Mouse (Mus musculus) lung, embryonic 14.5 days (tissue): ENCODE data around the gene Mtmr10. TPM values are rescaled to one million over a fixed set of nuclear protein-coding genes. Genes with fewer than 3 reads are reported as not detected.

Experiments
- ATAC-seq: fragments of 200-750 bp; cut with Nextera tagmentation; 2 replicates; pipeline ENCODE4 v1.8.0; 2017; ENCODE audit warnings: mild to moderate bottlenecking, moderate TSS enrichment, moderate library complexity; ENCODE audit not compliant: insufficient read depth
- DNase-seq: peaks from one replicate; pipeline ENCODE4 v3.0.0-alpha.2; 2015
- H3K27ac ChIP-seq: fragments of 300-500 bp; sonication (generic); 2 replicates; pipeline ENCODE4 v1.5.1; 2014; ENCODE audit warnings: low read depth, mild to moderate bottlenecking, moderate library complexity
- H3K27me3 ChIP-seq: fragments of 300-500 bp; sonication (generic); 2 replicates; pipeline ENCODE4 v1.6.1; 2014; ENCODE audit warnings: low read length, control low read depth; ENCODE audit not compliant: insufficient read depth
- H3K36me3 ChIP-seq: fragments of 300-500 bp; sonication (generic); 2 replicates; pipeline ENCODE4 v1.6.1; 2014; ENCODE audit warnings: control low read depth; ENCODE audit not compliant: insufficient read depth
- H3K4me1 ChIP-seq: fragments of 300-500 bp; sonication (generic); 2 replicates; pipeline ENCODE4 v1.6.1; 2014; ENCODE audit warnings: antibody characterized with exemption, control low read depth; ENCODE audit not compliant: insufficient read depth
- H3K4me2 ChIP-seq: fragments of 300-500 bp; sonication (generic); 2 replicates; pipeline ENCODE4 v1.6.1; 2014; ENCODE audit warnings: mild to moderate bottlenecking
- H3K4me3 ChIP-seq: fragments of 300-500 bp; sonication (generic); 2 replicates; pipeline ENCODE4 v1.5.1; 2014; ENCODE audit warnings: low read depth, low read length
- H3K9ac ChIP-seq: fragments of 300-500 bp; sonication (generic); 2 replicates; pipeline ENCODE4 v1.6.1; 2014
- H3K9me3 ChIP-seq: fragments of 300-500 bp; sonication (generic); 2 replicates; pipeline ENCODE4 v1.6.1; 2016; ENCODE audit warnings: low read depth, low read length, control low read depth
- CTCF ChIP-seq: IDR thresholded peaks from 2 replicates; pipeline ENCODE4 v1.5.1; 2016; ENCODE audit warnings: antibody characterized with exemption, low read depth
- WGBS: fragments of 180-500 bp; shearing (Covaris S2); extraction: QIAGEN DNeasy Blood & Tissue Kit; methylation state at CpG from one replicate; pipeline ENCODE4 v1.1.7; 2014; 5-methylcytosine and 5-hydroxymethylcytosine counted together
- microRNA-seq: library from miRNA; unstranded; fragments of <30 nt; microRNA quantifications from one replicate; pipeline ENCODE4, GENCODE M21; 2016; ENCODE audit warnings: borderline number of aligned reads
- polyA plus RNA-seq: library from polyadenylated mRNA; unstranded; fragments of >200 nt; fragmentation: Nextera tagmentation; extraction: Ambion mirVana; gene quantifications from 2 replicates; pipeline ENCODE4 v1.2.1, GENCODE M21; 2014

The Mtmr10 gene
- polyA plus RNA-seq, 1 experiment from 2014 or later = 12.9 TPM

DNA sequence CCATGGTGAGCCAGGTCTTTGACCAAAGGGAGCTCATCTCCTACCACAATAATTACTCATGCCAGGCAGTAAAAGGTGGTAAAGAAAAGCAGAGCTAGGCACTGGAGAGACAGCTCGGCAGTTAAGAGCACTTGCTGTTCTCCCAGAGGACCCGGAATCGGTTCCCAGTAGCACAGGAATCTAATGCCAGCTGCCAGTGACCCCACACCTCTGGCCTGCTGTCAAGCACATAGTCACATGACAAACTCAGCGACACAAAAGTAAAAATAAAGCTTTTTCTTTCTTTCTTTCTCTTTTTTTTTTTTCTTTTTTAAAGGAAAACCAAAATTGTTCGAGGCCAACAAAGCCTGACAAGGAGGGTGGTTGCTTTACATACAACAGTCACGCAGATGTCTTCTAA is 82.4 kb downstream of the Mtmr10 start:
- Histone ChIP-seq H3K4me3 (no peak overlapping the region), H3K9ac (no peak overlapping the region), H3K4me1 (no peaks in the 10 kb centered on the region), H3K36me3 (peaks cover 34% of the 10 kb centered on the region), H3K27me3 (no peaks in the 10 kb centered on the region), H3K4me2 (no peak overlapping the region), H3K9me3 (no peaks in the 10 kb centered on the region), H3K27ac (no peak overlapping the region)
- no peak for ATAC-seq
- WGBS = 81% methylated on average over 6 of the region's 6 CpGs
- no peak for TF ChIP-seq CTCF
- DNase-seq = no peak

DNA sequence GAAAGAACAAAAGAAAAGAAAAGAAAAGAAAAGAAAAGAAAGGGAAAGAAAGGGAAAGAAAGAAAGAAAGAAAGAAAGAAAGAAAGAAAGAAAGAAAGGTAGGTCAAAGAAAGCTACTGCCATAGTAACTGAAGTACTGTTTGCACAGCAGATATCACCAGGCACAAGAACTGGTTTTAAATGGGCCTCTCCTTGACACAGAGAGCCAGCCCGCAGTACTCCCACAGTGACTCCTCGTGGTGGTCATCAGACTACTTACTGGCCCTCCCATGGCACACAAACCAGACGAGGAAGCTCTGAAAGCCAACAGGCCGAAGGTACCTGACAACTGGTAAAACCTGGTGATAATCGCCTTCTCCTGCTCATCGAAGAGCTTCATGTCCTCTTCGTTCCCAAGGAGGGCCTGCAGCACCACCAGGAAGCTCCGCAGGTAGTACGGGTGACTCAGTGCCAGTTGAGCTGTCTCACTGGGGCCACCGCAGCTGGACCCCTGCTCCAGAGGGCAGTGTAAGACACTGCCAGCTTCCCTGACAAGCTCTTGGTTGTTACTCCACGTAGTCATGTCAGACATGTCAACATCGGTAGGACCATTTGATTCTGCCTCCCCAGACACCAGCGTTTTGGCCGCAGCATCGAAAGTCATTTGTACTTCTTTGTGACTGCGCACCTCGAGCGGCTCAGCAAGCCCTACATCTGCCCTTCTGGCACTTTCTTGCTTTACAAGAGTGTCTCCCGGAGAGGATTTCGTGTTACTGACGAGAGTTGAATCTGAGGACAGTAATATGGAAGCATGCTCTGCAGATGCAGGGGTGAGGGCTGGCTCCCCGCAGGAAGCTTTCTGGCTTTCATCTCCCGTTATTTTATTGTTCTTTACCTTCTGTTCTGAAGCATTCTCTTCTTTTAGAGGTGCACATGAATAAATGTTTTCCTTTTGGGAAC is 84.8 kb downstream of the Mtmr10 start:
- no peak overlapping the region for H3K4me3 ChIP-seq
- H3K36me3 ChIP-seq = peaks cover 20% of the 10 kb centered on the region
- H3K9ac ChIP-seq = no peak overlapping the region
- ATAC-seq = no peak
- no peaks in the 10 kb centered on the region for H3K4me1 ChIP-seq
- no peaks in the 10 kb centered on the region for H3K27me3 ChIP-seq
- no peak overlapping the region for H3K27ac ChIP-seq
- DNase-seq = no peak
- WGBS = 86% methylated on average over 23 of the region's 23 CpGs
- peak overlapping the region; percentile 67; the same call in 1 of the 2 replicates for H3K4me2 ChIP-seq
- TF ChIP-seq CTCF = no peak
- no peaks in the 10 kb centered on the region for H3K9me3 ChIP-seq

DNA sequence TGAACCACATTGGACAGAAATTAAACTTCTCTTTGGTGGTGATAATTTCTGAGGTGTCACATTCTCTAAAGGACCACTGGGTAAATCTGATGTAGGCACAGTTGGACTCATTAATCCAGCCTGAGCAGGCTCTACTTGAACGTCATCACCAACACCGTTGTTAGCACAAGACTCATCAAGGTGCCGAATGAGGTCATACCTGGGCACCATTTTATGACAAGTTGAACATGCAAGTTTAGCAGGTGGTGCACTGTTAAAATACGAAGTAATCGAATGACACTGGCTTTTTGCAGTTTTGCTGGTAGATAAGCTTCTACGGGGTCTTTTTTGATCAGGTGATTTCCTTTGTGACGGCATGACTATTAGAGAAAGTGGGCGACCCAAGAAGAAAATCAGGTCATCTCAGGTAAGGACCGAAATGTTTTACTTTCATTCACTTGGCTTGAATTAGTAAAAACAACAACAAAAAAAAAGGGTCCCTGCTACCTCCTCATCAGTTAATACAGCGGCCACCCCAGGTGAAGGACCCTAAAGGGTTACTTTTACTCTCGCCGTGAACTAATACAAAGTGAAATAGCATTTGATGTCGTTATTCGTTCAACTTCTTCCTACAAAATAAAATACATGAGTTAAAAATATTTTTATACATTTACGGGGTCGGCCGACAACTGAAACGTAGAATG is 85.8 kb downstream of the Mtmr10 start:
- 10% methylated on average over 18 of the region's 18 CpGs for WGBS

DNA sequence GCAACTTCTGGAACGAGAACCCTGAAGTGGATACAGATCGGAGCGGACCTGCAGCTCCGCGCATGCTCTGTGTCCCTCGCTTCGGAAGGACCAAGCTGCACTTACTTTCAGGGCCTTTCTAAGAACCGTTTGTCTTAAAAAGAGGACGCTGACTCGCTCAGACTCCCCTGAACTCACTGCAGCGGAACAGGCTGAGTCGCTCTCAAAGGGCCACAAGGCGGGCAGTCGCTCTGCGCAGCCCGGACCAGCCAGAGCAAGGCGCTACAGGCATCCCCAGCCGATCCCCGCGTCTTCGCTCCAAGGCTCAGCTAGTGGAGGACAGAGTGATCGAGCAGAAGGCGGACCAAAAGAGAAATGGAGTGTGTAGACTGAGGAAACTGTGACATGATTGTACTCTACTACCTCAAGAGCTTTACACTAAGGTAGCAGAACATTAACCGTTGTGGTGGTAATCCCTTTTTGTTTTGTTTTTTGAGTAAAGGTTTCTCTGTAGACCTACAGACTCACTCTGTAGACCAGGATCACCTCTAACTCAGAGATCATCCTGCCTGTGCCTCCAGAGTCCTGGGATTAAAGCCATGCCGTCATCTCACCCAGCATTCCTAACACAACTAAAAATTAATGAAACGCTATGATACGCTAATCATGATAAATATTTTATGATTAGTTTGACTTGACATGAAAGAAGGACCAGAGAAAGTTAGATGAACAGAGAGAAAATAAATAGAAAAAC is 86.5 kb downstream of the Mtmr10 start, which contains the start of gene Fan1:
Fan1 (minus strand) TSS at position 266 of the 733 bp plus-strand sequence.
- H3K4me3 ChIP-seq = peak within 1 kb of the TSS; percentile 57
- peaks cover 29% of the 10 kb centered on the region for H3K36me3 ChIP-seq
- H3K4me2 ChIP-seq = peak within 1 kb of the TSS; percentile 67
- H3K4me1 ChIP-seq = no peaks in the 10 kb centered on the region
- peak within 1 kb of the TSS; percentile 95 for H3K27ac ChIP-seq
- ATAC-seq (peak; percentile 96), DNase-seq (peak; percentile 92)
- WGBS = 3% methylated on average over 27 of the region's 27 CpGs
- no peaks in the 10 kb centered on the region for H3K27me3 ChIP-seq
- peak within 1 kb of the TSS; percentile 71 for H3K9ac ChIP-seq
- peak; percentile 55 for TF ChIP-seq CTCF
- no peaks in the 10 kb centered on the region for H3K9me3 ChIP-seq

More for the DNA sequence above, 85.8 kb downstream of the Mtmr10 start:
- Histone ChIP-seq H3K36me3 (peaks cover 28% of the 10 kb centered on the region), H3K9me3 (no peaks in the 10 kb centered on the region), H3K27ac (peak overlapping the region; percentile 95), H3K4me1 (no peaks in the 10 kb centered on the region), H3K4me3 (peak overlapping the region; percentile 57), H3K4me2 (peak overlapping the region; percentile 67), H3K27me3 (no peaks in the 10 kb centered on the region), H3K9ac (peak overlapping the region; percentile 71)
- ATAC-seq (no peak; the same call in 1 of the 2 replicates), DNase-seq (peak; percentile 30)
- TF ChIP-seq CTCF = no peak

Small RNA genes within 50 kb of the gene (microRNA-seq; reads per million reads assigned to microRNA genes)
- not detected for gene Mir6416

Other genes starting within 250 kb of the Mtmr10 start
- gene Trpm1, start 133.8 kb upstream of the Mtmr10 start, polyA plus RNA-seq = not detected in 2 replicates
- gene Fan1, start 86.4 kb downstream of the Mtmr10 start, polyA plus RNA-seq = 4.8 and 5.0 TPM in 2 replicates
- gene Mphosph10, start 104.6 kb downstream of the Mtmr10 start, polyA plus RNA-seq = 43.4 and 47.4 TPM in 2 replicates
- 54.8 and 56.8 TPM in 2 replicates for gene Mcee, start 105.0 kb downstream of the Mtmr10 start, polyA plus RNA-seq
- gene Apba2, start 214.1 kb downstream of the Mtmr10 start, polyA plus RNA-seq = 2.5 and 3.8 TPM in 2 replicates